Mouse (Mus musculus) forebrain, embryonic 14.5 days (tissue): ENCODE measurements around the gene Dact2. TPM values are rescaled to one million over a fixed set of nuclear protein-coding genes. Genes with fewer than 3 reads are reported as not detected.

Experiments used
- ATAC-seq: fragments of 200-750 bp; cut with Nextera tagmentation; 2 replicates; pipeline ENCODE4 v1.8.0; 2017; ENCODE audit warnings: mild to moderate bottlenecking, moderate library complexity
- DNase-seq: peaks from one replicate; pipeline ENCODE4 v3.0.0-alpha.2; 2015; ENCODE audit warnings: low spot score
- H3K27ac ChIP-seq: fragments of 300-500 bp; sonication (generic); 2 replicates; pipeline ENCODE4 v1.5.1; 2014; ENCODE audit warnings: low read depth, mild to moderate bottlenecking, control low read depth, low read length, moderate library complexity
- H3K27me3 ChIP-seq: fragments of 300-500 bp; sonication (generic); replicated peaks from 2 replicates; pipeline ENCODE4 v1.6.1; 2014; ENCODE audit warnings: low read length, control low read depth, mixed read lengths; ENCODE audit not compliant: control insufficient read depth, insufficient read depth
- H3K36me3 ChIP-seq: fragments of 300-500 bp; sonication (generic); 2 replicates; pipeline ENCODE4 v1.6.1; 2014; ENCODE audit warnings: low read length, control low read depth; ENCODE audit not compliant: control insufficient read depth, insufficient read depth
- H3K4me1 ChIP-seq: fragments of 300-500 bp; sonication (generic); 2 replicates; pipeline ENCODE4 v1.6.1; 2014; ENCODE audit warnings: antibody characterized with exemption, low read length, control low read depth; ENCODE audit not compliant: control insufficient read depth, insufficient read depth
- H3K4me2 ChIP-seq: fragments of 300-500 bp; sonication (generic); 2 replicates; pipeline ENCODE4 v1.6.1; 2014; ENCODE audit warnings: mild to moderate bottlenecking, control low read depth, low read length
- H3K4me3 ChIP-seq: fragments of 300-500 bp; sonication (generic); 2 replicates; pipeline ENCODE4 v1.5.1; 2014; ENCODE audit warnings: low read depth, low read length, control low read depth
- H3K9ac ChIP-seq: fragments of 300-500 bp; sonication (generic); 2 replicates; pipeline ENCODE4 v1.6.1; 2014; ENCODE audit warnings: mild to moderate bottlenecking, low read length, control low read depth, moderate library complexity
- H3K9me3 ChIP-seq: fragments of 300-500 bp; sonication (generic); replicated peaks from 2 replicates; pipeline ENCODE4 v1.6.1; 2016; ENCODE audit warnings: low read length, control low read depth, mixed read lengths; ENCODE audit not compliant: control insufficient read depth
- WGBS: fragments of 180-500 bp; shearing (Covaris S2); extraction: QIAGEN DNeasy Blood & Tissue Kit; methylation state at CpG from one replicate; pipeline ENCODE4 v1.1.7; 2014; 5-methylcytosine and 5-hydroxymethylcytosine counted together
- polyA plus RNA-seq: library from polyadenylated mRNA; unstranded; fragments of >200 nt; fragmentation: Nextera tagmentation; extraction: Ambion mirVana; gene quantifications from 2 replicates; pipeline ENCODE4 v1.2.1, GENCODE M21; 2014

Dact2 gene
- polyA plus RNA-seq, result 0.99 and 1.4 TPM in 2 replicates

DNA sequence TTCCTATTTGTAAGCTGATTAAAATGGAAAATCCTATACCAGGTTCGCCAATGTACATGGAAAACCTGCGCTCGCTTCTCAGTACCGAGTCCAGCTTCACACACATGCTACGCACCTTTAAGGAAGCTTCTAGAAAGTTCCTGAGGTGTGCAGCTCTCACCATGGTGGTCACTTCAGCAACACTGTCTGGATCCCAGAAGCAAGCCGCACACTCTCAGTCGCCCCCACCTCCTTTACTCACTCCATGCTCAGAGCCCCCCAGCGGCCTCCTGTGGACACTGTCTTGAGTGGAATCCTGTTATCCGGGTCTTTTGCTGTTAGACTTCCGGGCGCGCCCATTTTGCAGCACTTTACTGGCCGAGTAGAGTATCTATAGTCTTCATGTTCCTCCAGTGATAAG is at the start of gene Dact2:
Dact2 (minus strand) TSS at position 244 of the 400 bp plus-strand sequence.
- no peak within 1 kb of the TSS for H3K27ac ChIP-seq

DNA sequence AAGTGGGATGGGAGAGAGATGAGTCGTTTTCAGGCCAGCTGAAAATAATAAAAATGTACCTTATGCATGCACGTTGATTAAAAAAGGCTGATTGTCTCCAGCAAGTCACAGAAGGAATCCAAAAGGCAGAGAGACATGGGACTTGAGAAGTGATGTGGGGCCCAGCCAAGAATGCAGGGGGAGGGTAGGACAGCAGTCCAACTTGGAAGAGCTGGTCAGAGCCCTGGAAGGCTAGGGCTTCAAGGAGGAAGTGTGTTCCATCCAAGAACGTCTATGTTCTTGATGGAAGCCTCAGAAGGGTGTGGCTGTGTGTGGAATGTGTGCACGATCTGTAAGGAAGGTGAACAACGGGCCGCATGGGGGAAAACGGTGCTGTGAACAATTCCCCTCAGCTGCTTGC is 48.4 kb upstream of the Dact2 start:
- Histone ChIP-seq H3K4me2 (no peak overlapping the region), H3K36me3 (no peaks in the 10 kb centered on the region), H3K4me1 (no peaks in the 10 kb centered on the region), H3K27me3 (no peaks in the 10 kb centered on the region), H3K9ac (no peak overlapping the region), H3K27ac (no peak overlapping the region), H3K4me3 (no peak overlapping the region), H3K9me3 (no peaks in the 10 kb centered on the region)
- ATAC-seq, result no peak
- 74% methylated on average over 7 of the region's 7 CpGs for WGBS
- no peak for DNase-seq

More for the DNA sequence above, at the start of gene Dact2:
- H3K27me3 ChIP-seq, result peaks cover 34% of the 10 kb centered on the region
- 53% methylated on average over 13 of the region's 13 CpGs for WGBS
- H3K4me2 ChIP-seq, result peak within 1 kb of the TSS; percentile 92
- no peak; the same call in 1 of the 2 replicates for ATAC-seq
- peak; percentile 57 for DNase-seq
- H3K4me3 ChIP-seq, result peak within 1 kb of the TSS; percentile 57
- H3K9ac ChIP-seq, result peak within 1 kb of the TSS; percentile 65
- peaks cover 7% of the 10 kb centered on the region for H3K4me1 ChIP-seq
- H3K36me3 ChIP-seq, result no peaks in the 10 kb centered on the region
- H3K9me3 ChIP-seq, result no peaks in the 10 kb centered on the region

DNA sequence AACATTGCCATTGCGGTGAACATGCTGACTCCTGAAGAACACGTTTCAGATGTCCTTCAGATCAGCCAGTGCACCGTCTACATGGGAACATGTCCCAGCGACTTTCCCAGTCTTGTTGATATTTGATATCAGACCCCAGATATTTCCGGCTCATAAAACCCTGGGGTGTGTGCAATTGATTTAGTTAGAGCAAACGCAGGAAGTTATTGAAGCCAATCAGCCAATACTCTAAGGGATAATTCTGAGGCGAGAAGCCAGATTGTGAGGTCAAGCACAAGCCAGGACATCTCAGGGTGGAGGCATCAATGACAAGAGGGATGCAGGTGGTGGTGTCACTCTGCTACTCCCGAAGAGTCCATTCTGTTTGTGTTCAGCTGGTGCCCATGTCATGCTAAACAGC is 46.3 kb upstream of the Dact2 start:
- DNase-seq, result no peak
- Histone ChIP-seq H3K9ac (no peak overlapping the region), H3K4me2 (no peak overlapping the region), H3K36me3 (no peaks in the 10 kb centered on the region), H3K9me3 (no peaks in the 10 kb centered on the region), H3K4me3 (no peak overlapping the region), H3K27ac (no peak overlapping the region), H3K4me1 (no peaks in the 10 kb centered on the region), H3K27me3 (no peaks in the 10 kb centered on the region)
- 86% methylated on average over 8 of the region's 8 CpGs for WGBS
- no peak for ATAC-seq

DNA sequence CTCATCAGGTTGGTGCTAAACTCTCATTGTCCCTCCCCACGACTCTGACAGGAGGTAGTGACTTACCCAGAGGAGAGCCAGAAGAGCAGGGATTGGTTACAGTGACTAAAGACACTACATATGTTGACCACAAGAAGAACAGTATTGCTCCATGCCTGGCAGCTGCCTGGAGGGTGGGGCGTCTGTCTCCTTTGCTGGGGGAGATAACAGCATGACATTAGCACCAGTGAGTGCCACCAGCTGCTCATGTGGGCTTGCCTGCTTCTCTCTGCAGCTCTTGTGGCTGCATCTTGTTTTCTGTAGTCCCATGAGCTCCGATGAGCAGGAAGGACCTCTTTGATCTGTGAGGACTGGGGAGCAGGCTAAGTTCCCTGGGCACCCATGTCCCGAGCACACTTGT is 45.5 kb upstream of the Dact2 start:
- Histone ChIP-seq H3K36me3 (no peaks in the 10 kb centered on the region), H3K4me1 (no peaks in the 10 kb centered on the region), H3K4me2 (no peak overlapping the region), H3K27me3 (no peaks in the 10 kb centered on the region), H3K9ac (no peak overlapping the region), H3K27ac (no peak overlapping the region), H3K9me3 (no peaks in the 10 kb centered on the region), H3K4me3 (no peak overlapping the region)
- DNase-seq (no peak), ATAC-seq (no peak)
- 72% methylated on average over 4 of the region's 4 CpGs for WGBS

DNA sequence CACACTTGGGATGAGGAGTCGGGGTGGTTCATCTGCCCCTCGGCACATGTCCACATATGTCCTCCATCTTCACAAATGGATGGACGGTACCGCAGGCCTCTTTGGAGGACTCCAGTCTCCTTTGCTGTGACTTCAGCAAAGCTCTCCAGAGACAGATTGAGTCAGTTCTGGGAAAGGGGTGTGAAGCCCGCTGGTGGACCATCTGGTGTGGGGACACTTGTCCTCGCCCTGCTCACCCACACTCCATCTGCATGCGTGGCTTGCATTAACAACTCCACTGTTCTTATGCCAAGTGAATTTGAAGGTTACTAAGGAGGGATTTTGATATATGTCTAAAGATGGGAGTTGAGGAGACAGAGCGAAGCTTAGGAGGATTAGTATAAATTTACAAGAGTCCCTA is 43.8 kb upstream of the Dact2 start:
- peak; percentile 34; the same call in 1 of the 2 replicates for ATAC-seq
- H3K27me3 ChIP-seq, result no peaks in the 10 kb centered on the region

DNA sequence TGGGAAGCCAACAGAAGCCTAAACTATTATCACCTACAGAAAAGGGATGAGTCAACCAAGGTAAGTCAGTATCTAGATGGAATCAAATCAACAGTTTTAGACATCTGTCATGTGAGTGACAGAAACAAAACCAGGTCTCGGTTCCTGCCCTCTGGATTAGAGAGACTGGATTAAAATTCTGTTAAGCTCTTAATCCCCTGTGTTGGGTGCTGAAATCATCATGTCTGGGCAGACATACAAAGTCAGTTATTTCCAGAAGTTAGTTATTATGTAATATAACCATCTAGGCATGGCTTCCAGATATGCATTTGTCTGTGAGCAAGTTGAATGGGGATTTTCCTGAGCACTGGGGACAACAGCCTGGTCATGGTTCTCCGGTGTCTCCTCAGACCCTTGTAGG is 42.2 kb upstream of the Dact2 start:
- Histone ChIP-seq H3K36me3 (no peaks in the 10 kb centered on the region), H3K27ac (no peak overlapping the region), H3K4me2 (no peak overlapping the region), H3K27me3 (no peaks in the 10 kb centered on the region), H3K4me1 (no peaks in the 10 kb centered on the region), H3K4me3 (no peak overlapping the region), H3K9me3 (no peaks in the 10 kb centered on the region), H3K9ac (no peak overlapping the region)
- 77% methylated on average over 2 of the region's 2 CpGs for WGBS
- DNase-seq, result no peak
- ATAC-seq, result no peak

More for the DNA sequence above, 43.8 kb upstream of the Dact2 start:
- Histone ChIP-seq H3K4me1 (no peaks in the 10 kb centered on the region), H3K9ac (no peak overlapping the region), H3K4me2 (no peak overlapping the region), H3K4me3 (no peak overlapping the region), H3K9me3 (no peaks in the 10 kb centered on the region), H3K27ac (no peak overlapping the region), H3K36me3 (no peaks in the 10 kb centered on the region)
- WGBS, result 88% methylated on average over 8 of the region's 8 CpGs
- peak; percentile 17 for DNase-seq

DNA sequence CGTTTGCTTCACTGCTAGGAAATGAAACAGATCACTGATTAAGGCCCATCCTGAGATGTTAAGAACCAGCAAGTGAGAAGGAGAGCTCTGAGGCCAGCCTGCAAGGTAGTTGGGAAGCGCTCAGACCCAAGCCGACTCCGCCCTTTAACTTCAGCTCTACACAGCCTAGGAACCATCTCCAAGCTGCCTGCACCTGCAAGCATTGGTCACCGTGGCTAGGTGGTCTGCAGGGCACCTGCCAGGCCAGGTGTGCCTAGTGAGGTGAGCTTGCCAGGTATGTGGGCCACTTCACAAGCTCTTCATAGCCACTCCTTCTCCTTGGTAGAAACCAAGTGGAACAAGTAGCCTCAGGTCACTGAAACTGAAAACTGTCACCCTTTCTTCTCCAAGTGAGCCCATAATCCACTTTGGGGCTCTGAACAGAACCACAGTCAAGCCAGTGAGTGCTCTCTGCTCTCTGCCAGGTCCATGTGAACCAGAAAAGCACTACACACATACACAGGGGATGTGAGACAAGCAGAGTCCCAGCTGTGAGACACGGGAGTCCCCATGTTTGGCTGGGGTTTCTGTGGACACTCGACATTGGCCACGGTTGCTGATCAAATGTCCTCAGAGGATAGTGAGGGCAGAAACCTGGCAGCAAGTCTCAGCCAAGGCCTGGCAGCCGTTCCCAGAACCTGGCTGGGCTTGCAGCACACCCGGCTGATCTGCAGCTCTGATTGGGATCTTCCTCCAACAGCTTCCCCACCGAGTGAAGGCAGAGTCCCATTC is 40.3 kb upstream of the Dact2 start:
- Histone ChIP-seq H3K9ac (no peak overlapping the region), H3K4me2 (no peak overlapping the region), H3K4me3 (no peak overlapping the region), H3K27ac (no peak overlapping the region), H3K4me1 (no peaks in the 10 kb centered on the region), H3K27me3 (no peaks in the 10 kb centered on the region), H3K36me3 (no peaks in the 10 kb centered on the region), H3K9me3 (no peaks in the 10 kb centered on the region)
- WGBS, result 72% methylated on average over 11 of the region's 11 CpGs
- DNase-seq, result no peak
- ATAC-seq, result no peak

DNA sequence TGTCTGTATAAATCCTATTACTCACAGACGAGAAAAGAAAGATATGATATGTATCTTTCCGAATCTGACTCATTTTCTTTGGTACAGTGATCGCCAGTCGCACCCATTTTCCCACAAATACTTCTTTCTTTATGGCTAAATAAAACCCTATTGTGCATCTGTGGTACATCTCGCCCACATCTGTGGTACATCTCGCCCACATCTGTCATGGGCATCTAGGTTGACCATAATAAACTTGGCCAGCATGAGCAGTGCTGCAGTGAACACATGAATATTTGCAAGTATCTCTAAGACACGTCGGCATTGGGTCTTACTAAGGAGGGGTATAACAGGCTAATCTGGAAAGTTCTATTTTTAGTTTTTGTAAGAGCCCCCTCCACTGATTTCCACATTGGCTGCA is 38.5 kb upstream of the Dact2 start:
- no peak overlapping the region for H3K4me3 ChIP-seq
- H3K27me3 ChIP-seq, result no peaks in the 10 kb centered on the region
- no peak for DNase-seq
- ATAC-seq, result no peak
- H3K4me1 ChIP-seq, result no peaks in the 10 kb centered on the region
- no peak overlapping the region for H3K4me2 ChIP-seq
- 94% methylated on average over 8 of the region's 8 CpGs for WGBS
- no peaks in the 10 kb centered on the region for H3K9me3 ChIP-seq
- no peak overlapping the region for H3K9ac ChIP-seq
- no peak overlapping the region for H3K27ac ChIP-seq
- no peaks in the 10 kb centered on the region for H3K36me3 ChIP-seq

DNA sequence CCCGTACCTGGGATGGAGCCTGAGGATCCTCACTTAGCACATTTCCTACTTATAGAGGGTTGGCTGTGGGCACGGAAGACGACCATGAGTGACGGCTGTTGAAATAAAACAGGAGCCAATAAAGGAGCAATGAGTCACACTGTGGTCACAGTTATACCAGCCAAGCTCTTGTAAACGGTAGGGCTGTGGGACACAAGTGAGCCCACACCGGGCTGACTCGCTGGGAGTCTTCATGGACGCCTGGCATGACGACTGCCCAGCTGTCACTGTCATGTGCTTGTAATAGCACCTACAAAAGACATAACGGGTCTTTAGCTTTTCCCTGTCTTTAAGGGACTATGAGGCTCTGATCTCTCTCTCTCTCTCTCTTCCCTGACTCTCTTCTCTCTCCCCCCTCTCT is 35.9 kb upstream of the Dact2 start:
- Histone ChIP-seq H3K27me3 (no peaks in the 10 kb centered on the region), H3K9ac (no peak overlapping the region), H3K27ac (no peak overlapping the region), H3K4me3 (no peak overlapping the region), H3K4me1 (no peaks in the 10 kb centered on the region), H3K9me3 (no peaks in the 10 kb centered on the region), H3K36me3 (no peaks in the 10 kb centered on the region), H3K4me2 (no peak overlapping the region)
- WGBS, result 85% methylated on average over 10 of the region's 10 CpGs
- ATAC-seq, result no peak
- DNase-seq, result no peak
